ENCODE assay signal across 26 mouse cellular contexts in genomic region chr8:88614981-88615380, GRCm38 (mm10). TPM values are rescaled to one million over a fixed set of nuclear protein-coding genes. Genes with fewer than 3 reads are reported as not detected.
"Had no signal": no experiment of that assay in that cellular context is flagged by ENCODE, and none has a peak within 500 bp of the region (broad histone marks: within the 10 kb centered on the region; RNA-seq: fewer than 3 reads in every experiment).

No protein-coding gene starts in this region.

- H3K27ac ChIP-seq: gastrocnemius, adult 2 months; heart, embryonic 10.5 days; hindbrain, embryonic 10.5 days; hindbrain, embryonic 12.5 days; hindbrain, embryonic 14.5 days; intestine, embryonic 15.5 days; layer of hippocampus, adult 2 months; left cerebral cortex, adult 2 months; limb, embryonic 13.5 days; limb, embryonic 15.5 days had no signal

- H3K4me1 ChIP-seq: heart, embryonic 10.5 days; heart, embryonic 12.5 days; hindbrain, embryonic 12.5 days; intestine, embryonic 15.5 days; limb, embryonic 13.5 days; limb, embryonic 15.5 days had no signal

- ATAC-seq: forebrain, embryonic 16.5 days; inflammation-experienced regulatory T-cells, adult 6 months; intestine, embryonic 15.5 days; intestine, postnatal 0 days had no signal

- H3K36me3 ChIP-seq: heart, embryonic 10.5 days; heart, embryonic 12.5 days; hindbrain, embryonic 10.5 days; hindbrain, embryonic 12.5 days; intestine, embryonic 15.5 days; limb, embryonic 13.5 days; limb, embryonic 15.5 days had no signal

- H3K4me3 ChIP-seq: gastrocnemius, adult 2 months; heart, embryonic 10.5 days; heart, embryonic 12.5 days; hindbrain, embryonic 10.5 days; hindbrain, embryonic 12.5 days; intestine, embryonic 15.5 days; layer of hippocampus, adult 2 months; left cerebral cortex, adult 2 months; limb, embryonic 13.5 days; limb, embryonic 15.5 days had no signal

- H3K9me3 ChIP-seq: heart, embryonic 10.5 days; heart, embryonic 12.5 days; hindbrain, embryonic 10.5 days; hindbrain, embryonic 12.5 days; intestine, embryonic 15.5 days; limb, embryonic 13.5 days; limb, embryonic 15.5 days had no signal

- H3K4me2 ChIP-seq: heart, embryonic 12.5 days; hindbrain, embryonic 12.5 days; hindbrain, embryonic 14.5 days; intestine, embryonic 15.5 days; limb, embryonic 13.5 days; limb, embryonic 15.5 days had no signal

- DNase-seq: gastrocnemius, adult 2 months; gastrocnemius, postnatal 10 days; gastrocnemius, postnatal 25 days; heart, adult 18-20 months; heart, postnatal 10 days; heart, postnatal 4 days; kidney, adult 18-20 months; kidney, adult 8-10 months; kidney, postnatal 10 days; kidney, postnatal 25 days; kidney, postnatal 4 days; layer of hippocampus, postnatal 36 days had no signal

- H3K9ac ChIP-seq: heart, embryonic 12.5 days; hindbrain, embryonic 12.5 days; hindbrain, embryonic 14.5 days; intestine, embryonic 15.5 days; limb, embryonic 13.5 days; limb, embryonic 15.5 days had no signal

- H3K27me3 ChIP-seq: hindbrain, embryonic 12.5 days; intestine, embryonic 15.5 days; limb, embryonic 13.5 days had no signal

RNA-seq across cellular contexts. Expression of gene Nod2, which starts 32.1 kb away (rescaled TPM):
- polyA plus RNA-seq: heart, embryonic 14.5 days had no signal
